Mouse (Mus musculus): ENCODE measurements around the gene Pcgf2. TPM values are rescaled to one million over a fixed set of nuclear protein-coding genes. Genes with fewer than 3 reads are reported as not detected.
"Not testable (repeated sequence)": the region's sequence is repeated elsewhere in the genome, so short reads cannot be mapped to it uniquely, and the experiment has no call there.

The Pcgf2 gene
- total and polyA plus RNA-seq, 2 experiments from 2014 or later: 1.1 to 7.1 TPM

DNA sequence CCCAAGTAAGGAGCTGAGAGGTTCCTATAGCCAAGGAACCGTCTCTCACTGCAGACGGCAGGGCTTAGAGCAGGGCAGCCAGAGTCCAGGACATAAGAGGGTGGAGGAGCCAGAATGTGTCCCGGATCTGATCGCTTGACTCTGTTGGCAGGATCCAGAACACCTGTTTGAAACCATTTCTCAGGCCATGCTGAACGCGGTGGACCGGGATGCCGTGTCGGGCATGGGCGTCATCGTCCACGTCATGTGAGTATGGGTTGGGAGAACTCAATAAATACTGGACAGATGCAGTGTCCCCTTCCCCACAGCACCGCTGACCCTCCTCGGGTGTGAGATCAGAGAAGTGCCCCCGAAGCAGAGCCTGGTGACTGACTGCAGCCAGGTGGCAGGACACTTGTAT lies 12.0 kb upstream of the Pcgf2 start:
- ATAC-seq (ENCODE audit: insufficient read depth, low read depth): no peak
- whole genome bisulfite sequencing: 93% methylated on average over 15 of the region's 15 CpGs
- H3K27ac ChIP-seq (ENCODE audit: low read depth): no peak overlapping the region

DNA sequence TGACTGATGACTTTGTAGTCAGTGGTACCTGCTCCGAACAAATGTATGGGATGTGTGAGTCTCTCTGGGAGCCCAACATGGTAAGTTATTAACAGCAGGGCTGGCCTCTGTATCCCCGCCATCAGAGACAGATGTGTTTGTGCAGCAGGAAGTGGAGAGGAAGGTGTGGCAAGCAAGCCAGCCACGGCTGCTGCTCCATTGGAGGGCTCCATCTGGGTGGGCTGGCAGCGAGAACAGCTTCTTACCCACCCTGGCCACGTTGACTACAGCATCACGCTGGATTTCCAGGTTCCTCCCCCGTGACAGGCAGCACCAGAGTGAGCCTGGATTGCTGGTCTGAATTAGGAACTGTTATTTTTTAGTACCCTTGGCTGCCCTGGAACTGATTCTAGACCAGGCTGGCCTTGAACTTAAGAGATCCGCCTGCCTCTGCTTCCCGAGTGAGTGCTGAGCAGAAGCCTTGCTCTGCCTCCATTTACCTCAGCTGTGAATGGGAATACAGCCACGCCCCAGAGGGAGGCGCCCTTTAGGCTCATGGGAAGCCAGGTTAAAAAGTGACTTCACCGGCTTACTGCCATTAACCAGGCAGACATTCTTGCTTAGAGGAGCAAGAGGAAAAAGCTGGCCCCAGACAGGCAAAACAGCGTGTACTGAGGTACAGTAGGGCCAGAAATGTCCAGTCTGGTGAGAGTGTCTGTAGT lies 11.1 kb upstream of the Pcgf2 start:
- DNase-seq (ENCODE audit: low spot score): no peak
- peaks cover 54% of the 10 kb centered on the region for H3K36me3 ChIP-seq (replicated peaks; ENCODE audit: control insufficient read depth, insufficient read depth, low read length)

More for the DNA sequence above, 12.0 kb upstream of the Pcgf2 start:
- peaks cover 4% of the 10 kb centered on the region; the same call in 1 of the 2 replicates for H3K4me1 ChIP-seq (ENCODE audit: control insufficient read depth, insufficient read depth)
- no peak for TF ChIP-seq CTCF (IDR thresholded peaks at IDR 0.05; ENCODE audit: low read depth)
- TF ChIP-seq EP300 (IDR thresholded peaks at IDR 0.05; ENCODE audit: low read depth): no peak
- no peaks in the 10 kb centered on the region for H3K27me3 ChIP-seq (ENCODE audit: control insufficient read depth, insufficient read depth, low read length)
- no peak overlapping the region for H3K4me2 ChIP-seq (ENCODE audit: low read depth, low read length)
- H3K9ac ChIP-seq (replicated peaks; ENCODE audit: low read depth, low read length): no peak overlapping the region
- H3K9me3 ChIP-seq (replicated peaks; ENCODE audit: control insufficient read depth, low read length): no peaks in the 10 kb centered on the region
- H3K4me3 ChIP-seq (ENCODE audit: low read depth, low read length): no peak overlapping the region
- DNase-seq (ENCODE audit: low spot score): no peak
- peaks cover 49% of the 10 kb centered on the region for H3K36me3 ChIP-seq (replicated peaks; ENCODE audit: control insufficient read depth, insufficient read depth, low read length)

DNA sequence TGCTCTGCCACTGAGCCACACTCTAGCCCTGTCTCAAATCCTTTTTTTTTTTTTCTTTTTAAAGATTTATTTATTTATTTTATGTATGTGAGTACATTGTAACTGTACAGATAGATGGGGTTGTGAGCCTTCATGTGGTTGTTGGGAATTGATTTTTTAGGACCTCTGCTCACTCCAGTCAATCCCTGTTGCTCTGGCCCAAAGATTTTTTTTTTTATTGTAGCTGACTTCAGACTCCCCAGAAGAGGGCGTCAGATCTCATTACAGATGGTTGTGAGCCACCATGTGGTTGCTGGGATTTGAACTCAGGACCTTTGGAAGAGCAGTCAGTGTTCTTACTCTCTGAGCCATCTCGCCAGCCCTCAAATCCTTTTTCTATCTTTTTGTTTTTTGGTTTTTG lies 9.8 kb upstream of the Pcgf2 start:
- H3K4me2 ChIP-seq (ENCODE audit: low read depth, low read length); ATAC-seq (ENCODE audit: insufficient read depth, low read depth); DNase-seq (ENCODE audit: low spot score); H3K4me3 ChIP-seq (ENCODE audit: low read depth, low read length); H3K27me3 ChIP-seq (ENCODE audit: control insufficient read depth, insufficient read depth, low read length); H3K27ac ChIP-seq (ENCODE audit: low read depth); H3K9ac ChIP-seq (replicated peaks; ENCODE audit: low read depth, low read length); H3K4me1 ChIP-seq (ENCODE audit: control insufficient read depth, insufficient read depth); H3K9me3 ChIP-seq (replicated peaks; ENCODE audit: control insufficient read depth, low read length): not testable (repeated sequence)
- WGBS: 85% methylated on average over 2 of the region's 2 CpGs
- H3K36me3 ChIP-seq (replicated peaks; ENCODE audit: control insufficient read depth, insufficient read depth, low read length): peaks cover 63% of the 10 kb centered on the region

More for the DNA sequence above, 11.1 kb upstream of the Pcgf2 start:
- Histone ChIP-seq H3K4me2 (ENCODE audit: low read depth, low read length) (no peak overlapping the region), H3K4me3 (ENCODE audit: low read depth, low read length) (no peak overlapping the region), H3K9me3 (replicated peaks; ENCODE audit: control insufficient read depth, low read length) (no peaks in the 10 kb centered on the region), H3K27ac (ENCODE audit: low read depth) (no peak overlapping the region), H3K27me3 (ENCODE audit: control insufficient read depth, insufficient read depth, low read length) (no peaks in the 10 kb centered on the region), H3K4me1 (ENCODE audit: control insufficient read depth, insufficient read depth) (peaks cover 4% of the 10 kb centered on the region; the same call in 1 of the 2 replicates), H3K9ac (replicated peaks; ENCODE audit: low read depth, low read length) (no peak overlapping the region)
- ATAC-seq (ENCODE audit: insufficient read depth, low read depth): no peak
- no peak for TF ChIP-seq CTCF (IDR thresholded peaks at IDR 0.05; ENCODE audit: low read depth)
- no peak for TF ChIP-seq EP300 (IDR thresholded peaks at IDR 0.05; ENCODE audit: low read depth)
- 83% methylated on average over 13 of the region's 13 CpGs for WGBS

DNA sequence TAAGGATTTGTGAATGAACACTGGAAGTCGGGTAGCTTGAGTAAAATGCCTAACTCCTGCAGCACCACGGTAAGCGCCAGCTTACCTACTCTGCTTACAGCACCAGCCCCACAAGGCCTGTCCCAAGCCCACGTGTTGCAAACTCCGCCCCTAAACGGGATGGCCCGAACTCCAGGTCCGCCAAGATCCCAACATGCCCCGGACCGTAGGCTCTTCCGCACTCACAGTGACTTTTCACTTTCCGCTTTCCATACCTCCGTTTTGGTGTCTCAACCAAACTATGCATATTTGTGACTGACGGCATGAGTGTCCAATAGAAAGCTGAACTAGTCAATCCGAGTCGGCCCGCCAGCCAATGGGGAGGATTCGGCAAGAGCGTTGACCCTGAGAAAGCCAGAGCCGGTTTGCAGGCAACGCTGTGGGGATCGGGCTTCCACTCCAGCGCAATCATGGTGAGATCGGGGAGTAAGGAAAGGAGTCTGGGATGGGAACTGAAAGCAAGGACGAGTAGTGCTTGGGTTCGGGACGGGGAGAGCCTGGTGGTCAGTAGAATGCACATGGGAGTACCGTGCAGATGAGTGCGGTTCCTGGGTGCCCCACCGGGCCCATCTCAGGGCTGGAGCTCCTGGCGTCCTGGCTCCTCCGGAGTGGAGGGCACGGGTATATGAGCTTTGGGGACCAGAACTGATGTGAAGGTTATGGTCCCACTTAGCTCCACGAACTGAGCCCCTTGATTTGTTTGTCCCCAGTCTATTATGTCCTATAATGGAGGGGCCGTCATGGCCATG lies 2.9 kb upstream of the Pcgf2 start, which contains the start of gene Psmb3:
Gene Psmb3 (plus strand): TSS at position 361 of the 788 bp plus-strand sequence.
- DNase-seq (ENCODE audit: low spot score) (peak; percentile 100), ATAC-seq (ENCODE audit: insufficient read depth, low read depth) (peak; percentile 87)
- H3K4me2 ChIP-seq (ENCODE audit: low read depth, low read length): peak within 1 kb of the TSS; percentile 89
- peak within 1 kb of the TSS; percentile 70 for H3K4me3 ChIP-seq (ENCODE audit: low read depth, low read length)
- H3K27ac ChIP-seq (ENCODE audit: low read depth): peak within 1 kb of the TSS; percentile 78
- WGBS: under 1% methylated on average over 35 of the region's 35 CpGs
- H3K36me3 ChIP-seq (replicated peaks; ENCODE audit: control insufficient read depth, insufficient read depth, low read length): peaks cover 25% of the 10 kb centered on the region
- TF ChIP-seq EP300 (IDR thresholded peaks at IDR 0.05; ENCODE audit: low read depth): peak; percentile 84; the same call in 1 of the 2 replicates
- TF ChIP-seq CTCF (IDR thresholded peaks at IDR 0.05; ENCODE audit: low read depth): no peak; the same call in 1 of the 2 replicates
- no peaks in the 10 kb centered on the region for H3K27me3 ChIP-seq (ENCODE audit: control insufficient read depth, insufficient read depth, low read length)
- peak within 1 kb of the TSS; percentile 73 for H3K9ac ChIP-seq (replicated peaks; ENCODE audit: low read depth, low read length)
- H3K9me3 ChIP-seq (replicated peaks; ENCODE audit: control insufficient read depth, low read length): no peaks in the 10 kb centered on the region
- H3K4me1 ChIP-seq (ENCODE audit: control insufficient read depth, insufficient read depth): peaks cover 14% of the 10 kb centered on the region; the same call in 1 of the 2 replicates

DNA sequence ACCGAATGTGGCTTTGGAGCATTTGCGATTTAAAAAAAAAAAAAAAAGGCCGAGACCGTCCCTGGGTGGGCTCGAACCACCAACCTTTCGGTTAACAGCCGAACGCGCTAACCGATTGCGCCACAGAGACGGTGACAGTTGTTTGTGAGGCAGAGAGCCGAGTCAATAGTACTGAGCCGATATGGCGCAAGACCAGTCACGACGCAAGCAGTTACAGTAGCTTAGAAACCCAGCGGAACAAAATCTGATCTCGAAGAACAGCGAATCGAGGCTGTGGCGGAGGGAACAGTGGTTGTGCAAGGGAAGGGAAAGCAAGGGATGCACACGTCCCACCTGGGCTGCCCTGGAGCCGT lies 2.1 kb upstream of the Pcgf2 start:
- Histone ChIP-seq H3K4me3 (ENCODE audit: low read depth, low read length) (peak overlapping the region; percentile 70), H3K36me3 (replicated peaks; ENCODE audit: control insufficient read depth, insufficient read depth, low read length) (peaks cover 19% of the 10 kb centered on the region), H3K27me3 (ENCODE audit: control insufficient read depth, insufficient read depth, low read length) (no peaks in the 10 kb centered on the region), H3K27ac (ENCODE audit: low read depth) (peak overlapping the region; percentile 78), H3K9me3 (replicated peaks; ENCODE audit: control insufficient read depth, low read length) (no peaks in the 10 kb centered on the region), H3K4me2 (ENCODE audit: low read depth, low read length) (peak overlapping the region; percentile 89), H3K9ac (replicated peaks; ENCODE audit: low read depth, low read length) (peak overlapping the region; percentile 61), H3K4me1 (ENCODE audit: control insufficient read depth, insufficient read depth) (peaks cover 20% of the 10 kb centered on the region; the same call in 1 of the 2 replicates)
- TF ChIP-seq EP300 (IDR thresholded peaks at IDR 0.05; ENCODE audit: low read depth) (no peak), CTCF (IDR thresholded peaks at IDR 0.05; ENCODE audit: low read depth) (no peak)
- WGBS: under 1% methylated on average over 24 of the region's 24 CpGs
- peak; percentile 55 for DNase-seq (ENCODE audit: low spot score)
- peak; percentile 5 for ATAC-seq (ENCODE audit: insufficient read depth, low read depth)
